Mouse (Mus musculus) kidney, embryonic 15.5 days (tissue): ENCODE data around the gene Rgs8. TPM values are rescaled to one million over a fixed set of nuclear protein-coding genes. Genes with fewer than 3 reads are reported as not detected.

Experiments used
- ATAC-seq: fragments of 200-750 bp; cut with Nextera tagmentation; replicated peaks from 2 replicates; pipeline ENCODE4 v1.8.0; 2017; ENCODE audit warnings: moderate TSS enrichment; ENCODE audit not compliant: low FRiP score
- H3K27ac ChIP-seq: fragments of 300-500 bp; sonication (generic); 2 replicates; pipeline ENCODE4 v1.5.1; 2015; ENCODE audit warnings: mild to moderate bottlenecking, inconsistent platforms
- H3K27me3 ChIP-seq: fragments of 300-500 bp; sonication (generic); 2 replicates; pipeline ENCODE4 v1.6.1; 2015; ENCODE audit warnings: inconsistent platforms
- H3K36me3 ChIP-seq: fragments of 300-500 bp; sonication (generic); 2 replicates; pipeline ENCODE4 v1.6.1; 2015; ENCODE audit warnings: inconsistent platforms
- H3K4me1 ChIP-seq: fragments of 300-500 bp; sonication (generic); 2 replicates; pipeline ENCODE4 v1.6.1; 2015; ENCODE audit warnings: inconsistent platforms
- H3K4me2 ChIP-seq: fragments of 300-500 bp; sonication (generic); 2 replicates; pipeline ENCODE4 v1.6.1; 2015; ENCODE audit warnings: moderate library complexity, mild to moderate bottlenecking, inconsistent platforms
- H3K4me3 ChIP-seq: fragments of 300-500 bp; sonication (generic); replicated peaks from 2 replicates; pipeline ENCODE4 v1.5.1; 2015; ENCODE audit warnings: mild to moderate bottlenecking, inconsistent platforms
- H3K9ac ChIP-seq: fragments of 300-500 bp; sonication (generic); 2 replicates; pipeline ENCODE4 v1.6.1; 2015; ENCODE audit warnings: mild to moderate bottlenecking, inconsistent platforms
- H3K9me3 ChIP-seq: fragments of 300-500 bp; sonication (generic); replicated peaks from 2 replicates; pipeline ENCODE4 v1.6.1; 2016; ENCODE audit warnings: inconsistent platforms
- WGBS: fragments of 180-500 bp; shearing (Covaris S2); methylation state at CpG from one replicate; pipeline ENCODE4 v1.1.7; 2015; ENCODE audit warnings: mixed read lengths; 5-methylcytosine and 5-hydroxymethylcytosine counted together
- polyA plus RNA-seq: library from polyadenylated mRNA; unstranded; fragments of >200 nt; fragmentation: Nextera tagmentation; extraction: Ambion mirVana; gene quantifications from 2 replicates; pipeline ENCODE4 v1.2.1, GENCODE M21; 2015

The Rgs8 gene
- polyA plus RNA-seq, 1 experiment from 2014 or later, result 0.10 TPM

DNA sequence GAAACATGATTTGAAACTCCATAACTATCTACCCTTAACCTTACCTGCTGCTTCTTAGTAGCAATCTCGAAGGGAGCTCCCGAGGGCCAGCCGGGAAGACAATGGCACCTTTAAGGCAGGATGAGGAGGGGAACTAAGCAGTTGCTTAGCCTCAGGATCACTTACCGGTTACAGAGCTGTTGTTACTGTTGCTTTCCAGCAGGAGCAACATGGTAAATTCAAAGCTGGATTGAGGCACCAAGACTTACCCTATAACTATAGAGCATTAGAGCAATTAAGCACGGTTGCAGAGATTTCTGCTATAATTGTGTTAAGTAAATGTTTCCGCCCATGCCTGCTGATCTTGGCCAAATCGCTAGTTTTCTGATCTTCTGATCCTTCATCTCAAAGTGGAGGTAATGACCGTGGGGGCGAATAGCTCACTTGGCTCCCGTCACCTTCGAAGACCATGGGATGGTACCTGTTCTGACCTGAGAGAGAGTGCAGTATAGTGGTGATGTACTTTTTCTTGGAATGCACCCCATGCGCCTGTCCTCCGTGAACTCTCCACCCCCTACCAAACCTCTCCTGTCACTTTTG is 86.7 kb downstream of the Rgs8 start:
- Histone ChIP-seq H3K9me3 (no peaks in the 10 kb centered on the region), H3K4me1 (peaks cover 28% of the 10 kb centered on the region), H3K4me3 (peak overlapping the region; percentile 44), H3K27me3 (peaks cover 55% of the 10 kb centered on the region), H3K36me3 (no peaks in the 10 kb centered on the region), H3K4me2 (peak overlapping the region; percentile 80), H3K9ac (peak overlapping the region; percentile 34; the same call in 1 of the 2 replicates), H3K27ac (no peak overlapping the region)
- WGBS, result 17% methylated on average over 13 of the region's 13 CpGs
- ATAC-seq, result 0 out of 2 replicates have a peak, but pooled peaks have one; percentile 10

GRCm38 (mm10) chr1:153740145-153740544 is 87.3 kb downstream of the Rgs8 start, which contains the start of gene Rgs16:
Gene Rgs16, plus strand, starts transcription at chr1:153740349.
- peaks cover 55% of the 10 kb centered on the region for H3K27me3 ChIP-seq
- no peaks in the 10 kb centered on the region for H3K9me3 ChIP-seq
- H3K4me2 ChIP-seq, result peak within 1 kb of the TSS; percentile 80
- no peak within 1 kb of the TSS for H3K27ac ChIP-seq
- H3K4me3 ChIP-seq, result peak within 1 kb of the TSS; percentile 44
- under 1% methylated on average over 28 of the region's 28 CpGs for WGBS
- peak; percentile 76 for ATAC-seq
- no peaks in the 10 kb centered on the region for H3K36me3 ChIP-seq
- H3K9ac ChIP-seq, result peak within 1 kb of the TSS; percentile 34; the same call in 1 of the 2 replicates
- peaks cover 28% of the 10 kb centered on the region for H3K4me1 ChIP-seq

- peaks cover 50% of the 10 kb centered on the region for H3K27me3 ChIP-seq
- H3K27ac ChIP-seq, result no peak overlapping the region
- peak overlapping the region; percentile 34; the same call in 1 of the 2 replicates for H3K9ac ChIP-seq
- peak overlapping the region; percentile 44 for H3K4me3 ChIP-seq
- no peaks in the 10 kb centered on the region for H3K36me3 ChIP-seq
- H3K9me3 ChIP-seq, result no peaks in the 10 kb centered on the region
- H3K4me2 ChIP-seq, result peak overlapping the region; percentile 80
- peaks cover 28% of the 10 kb centered on the region for H3K4me1 ChIP-seq
- ATAC-seq, result no peak
- 34% methylated on average over 12 of the region's 12 CpGs for WGBS
These were observed 88.1 kb downstream of the Rgs8 start for GRCm38 (mm10) chr1:153740775-153741400.

- 62% methylated on average over 18 of the region's 18 CpGs for WGBS
- no peaks in the 10 kb centered on the region for H3K36me3 ChIP-seq
- H3K27me3 ChIP-seq, result peaks cover 48% of the 10 kb centered on the region
- no peak for ATAC-seq
- H3K4me3 ChIP-seq, result peak overlapping the region; percentile 44
- no peak overlapping the region for H3K27ac ChIP-seq
- H3K9me3 ChIP-seq, result no peaks in the 10 kb centered on the region
- peak overlapping the region; percentile 80 for H3K4me2 ChIP-seq
- peaks cover 28% of the 10 kb centered on the region for H3K4me1 ChIP-seq
- H3K9ac ChIP-seq, result no peak overlapping the region
These were observed 88.9 kb downstream of the Rgs8 start for GRCm38 (mm10) chr1:153741551-153742316.

DNA sequence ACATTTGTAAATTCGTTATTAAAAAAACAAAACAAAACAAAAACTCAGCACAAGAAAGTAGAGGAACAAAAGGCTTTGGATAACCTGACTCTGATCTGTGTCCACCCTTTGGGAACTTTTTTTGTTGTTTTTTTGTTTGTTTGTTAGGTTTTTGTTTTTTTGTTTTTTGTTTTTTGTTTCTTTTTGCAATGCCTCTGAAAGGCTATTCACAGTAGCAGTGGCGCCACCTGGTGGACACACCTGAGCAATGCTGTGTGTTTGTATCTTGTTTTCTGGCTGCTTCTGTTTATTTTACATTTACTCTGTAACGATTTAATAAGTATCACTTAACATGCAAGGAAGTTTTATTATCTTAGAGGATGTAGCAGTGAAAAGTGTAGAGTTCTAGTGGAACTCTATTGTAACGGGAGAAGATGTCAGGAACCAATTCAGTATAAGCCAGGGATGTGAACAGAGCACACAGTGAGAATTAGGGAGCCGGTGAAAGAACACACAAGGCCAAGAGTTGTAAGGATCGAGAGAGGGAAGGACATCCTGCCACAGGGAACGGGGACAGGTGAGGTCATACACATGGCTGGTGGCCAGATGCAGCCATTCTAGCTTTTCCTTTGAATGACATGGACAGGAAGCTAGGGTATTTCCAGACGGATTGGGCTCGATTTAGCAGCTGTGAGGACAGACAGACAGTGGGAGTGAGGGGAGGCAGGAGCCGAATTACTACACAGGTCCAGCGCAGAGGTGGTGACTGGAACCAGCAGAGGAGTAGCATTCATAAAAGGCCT is 89.7 kb downstream of the Rgs8 start:
- no peak overlapping the region for H3K27ac ChIP-seq
- peaks cover 40% of the 10 kb centered on the region for H3K27me3 ChIP-seq
- H3K36me3 ChIP-seq, result no peaks in the 10 kb centered on the region
- H3K4me3 ChIP-seq, result no peak overlapping the region
- H3K4me1 ChIP-seq, result peaks cover 31% of the 10 kb centered on the region
- 43% methylated on average over 11 of the region's 11 CpGs for WGBS
- H3K4me2 ChIP-seq, result no peak overlapping the region; the same call in 1 of the 2 replicates
- ATAC-seq, result no peak
- no peak overlapping the region for H3K9ac ChIP-seq
- H3K9me3 ChIP-seq, result no peaks in the 10 kb centered on the region

- Histone ChIP-seq H3K4me2 (no peak overlapping the region), H3K4me1 (peaks cover 30% of the 10 kb centered on the region), H3K27ac (no peak overlapping the region), H3K9ac (no peak overlapping the region), H3K4me3 (no peak overlapping the region), H3K9me3 (no peaks in the 10 kb centered on the region), H3K36me3 (no peaks in the 10 kb centered on the region), H3K27me3 (peaks cover 8% of the 10 kb centered on the region)
- 80% methylated on average over 14 of the region's 14 CpGs for WGBS
- no peak for ATAC-seq
These were observed 93.4 kb downstream of the Rgs8 start for GRCm38 (mm10) chr1:153746119-153746670.

GRCm38 (mm10) chr1:153746728-153747127 is 93.9 kb downstream of the Rgs8 start:
- 4% methylated on average over 12 of the region's 12 CpGs for WGBS
- no peak for ATAC-seq

DNA sequence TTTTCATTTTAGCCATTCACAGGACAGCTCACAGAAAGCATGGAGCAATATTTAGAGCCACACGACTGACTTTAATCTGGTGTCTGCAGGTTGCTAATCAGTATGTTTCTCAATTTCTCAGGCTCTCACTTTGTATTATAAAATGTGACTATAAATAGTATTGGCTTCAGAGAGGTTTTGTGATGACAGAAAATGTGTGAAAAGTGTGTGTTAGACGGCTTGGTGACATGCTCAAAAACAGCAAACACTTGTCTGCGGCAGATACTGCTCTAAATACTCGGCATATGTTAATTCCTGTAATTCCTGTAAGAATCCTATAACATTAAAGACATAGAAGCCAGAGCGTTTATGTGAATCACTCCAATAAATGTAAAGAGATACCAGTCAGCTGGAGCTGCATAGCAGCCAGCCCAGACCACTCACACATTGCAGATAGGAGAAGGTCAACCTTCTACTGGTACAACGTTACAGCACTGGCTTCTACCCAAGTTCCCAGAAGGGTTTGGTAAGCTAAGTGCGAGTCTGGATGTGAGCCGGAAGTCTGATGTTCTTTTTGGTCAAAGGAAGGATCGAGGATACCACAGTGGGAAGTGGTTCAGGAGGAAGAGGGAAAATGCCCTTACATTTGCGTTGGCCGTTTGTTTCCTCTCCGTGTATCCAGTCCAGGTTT is 95.2 kb downstream of the Rgs8 start:
- H3K36me3 ChIP-seq, result no peaks in the 10 kb centered on the region
- 59% methylated on average over 12 of the region's 12 CpGs for WGBS
- H3K4me2 ChIP-seq, result peak overlapping the region; percentile 58
- no peak overlapping the region for H3K4me3 ChIP-seq
- no peak for ATAC-seq
- peak overlapping the region; percentile 66 for H3K27ac ChIP-seq
- no peaks in the 10 kb centered on the region for H3K9me3 ChIP-seq
- peaks cover 30% of the 10 kb centered on the region for H3K4me1 ChIP-seq
- no peaks in the 10 kb centered on the region; the same call in 1 of the 2 replicates for H3K27me3 ChIP-seq
- H3K9ac ChIP-seq, result no peak overlapping the region

More at GRCm38 (mm10) chr1:153746728-153747127, 93.9 kb downstream of the Rgs8 start:
- H3K9me3 ChIP-seq, result no peaks in the 10 kb centered on the region
- no peaks in the 10 kb centered on the region for H3K36me3 ChIP-seq
- peaks cover 31% of the 10 kb centered on the region for H3K4me1 ChIP-seq
- H3K9ac ChIP-seq, result no peak overlapping the region
- peaks cover 3% of the 10 kb centered on the region for H3K27me3 ChIP-seq
- H3K4me3 ChIP-seq, result no peak overlapping the region
- no peak overlapping the region for H3K4me2 ChIP-seq
- no peak overlapping the region for H3K27ac ChIP-seq

DNA sequence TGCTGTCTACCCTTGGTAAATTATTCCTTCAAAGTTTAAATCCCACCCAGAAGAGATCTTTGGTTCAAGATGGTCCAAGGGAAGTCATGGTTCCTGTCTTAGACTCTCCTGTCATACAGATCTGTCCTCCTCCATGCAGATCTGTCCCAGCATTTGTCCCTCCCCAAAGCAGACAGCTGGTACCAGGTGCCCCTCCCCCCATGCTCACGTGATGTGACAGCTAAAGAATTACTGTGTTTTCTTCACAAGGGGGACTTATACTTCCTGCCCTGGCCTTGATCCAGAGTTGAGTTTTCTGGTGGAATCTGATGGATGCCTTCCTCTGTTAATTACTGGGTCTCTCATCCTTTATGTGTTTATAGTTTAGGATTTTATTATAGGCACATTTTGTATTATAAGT is 95.7 kb downstream of the Rgs8 start:
- Histone ChIP-seq H3K9me3 (no peaks in the 10 kb centered on the region), H3K4me3 (no peak overlapping the region), H3K27ac (peak overlapping the region; percentile 75), H3K4me2 (peak overlapping the region; percentile 58), H3K36me3 (no peaks in the 10 kb centered on the region), H3K27me3 (no peaks in the 10 kb centered on the region; the same call in 1 of the 2 replicates), H3K4me1 (peaks cover 30% of the 10 kb centered on the region), H3K9ac (no peak overlapping the region)
- peak; percentile 30; the same call in 1 of the 2 replicates for ATAC-seq
- 0% methylated on average over 1 of the region's 1 CpGs for WGBS

DNA sequence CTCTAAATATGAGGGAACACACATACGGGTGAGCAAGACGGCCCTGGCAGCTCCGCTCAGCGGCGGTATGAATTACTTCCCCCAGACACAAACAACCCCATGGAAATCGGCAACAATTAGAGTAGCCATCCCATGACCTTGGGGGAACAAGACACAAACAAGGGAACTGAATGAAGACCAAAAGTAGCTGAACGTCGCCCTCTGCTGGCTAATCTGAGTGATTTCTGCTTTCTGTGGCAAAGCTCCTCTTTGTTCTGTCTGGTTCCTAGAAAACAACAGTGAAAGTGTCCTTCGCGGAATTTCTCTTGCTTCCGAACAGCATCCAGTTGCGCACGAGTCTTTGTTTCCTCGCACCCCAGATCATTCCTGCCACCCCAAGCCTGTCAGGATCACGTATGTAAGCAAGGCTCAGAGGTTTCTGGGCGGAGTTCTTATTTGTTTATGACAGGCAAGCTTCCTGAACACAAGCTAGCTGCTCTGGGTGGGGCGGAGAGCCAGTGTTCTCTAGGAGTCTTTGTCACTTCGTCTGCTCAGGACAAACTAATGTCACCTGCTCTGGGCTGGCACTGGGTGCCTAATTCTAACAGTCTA is 96.5 kb downstream of the Rgs8 start, which contains the start of gene Rnasel:
Gene Rnasel, plus strand, starts transcription at position 216 of the 591 bp plus-strand sequence.
- H3K36me3 ChIP-seq, result no peaks in the 10 kb centered on the region
- WGBS, result 2% methylated on average over 18 of the region's 18 CpGs
- H3K4me3 ChIP-seq, result peak within 1 kb of the TSS; percentile 44
- no peaks in the 10 kb centered on the region; the same call in 1 of the 2 replicates for H3K27me3 ChIP-seq
- peak within 1 kb of the TSS; percentile 58 for H3K4me2 ChIP-seq
- ATAC-seq, result peak; percentile 63
- H3K9me3 ChIP-seq, result no peaks in the 10 kb centered on the region
- H3K27ac ChIP-seq, result peak within 1 kb of the TSS; percentile 75
- peak within 1 kb of the TSS; percentile 41 for H3K9ac ChIP-seq
- peaks cover 30% of the 10 kb centered on the region for H3K4me1 ChIP-seq
